Mouse (Mus musculus): ENCODE measurements around the gene Plekhs1.

DNA sequence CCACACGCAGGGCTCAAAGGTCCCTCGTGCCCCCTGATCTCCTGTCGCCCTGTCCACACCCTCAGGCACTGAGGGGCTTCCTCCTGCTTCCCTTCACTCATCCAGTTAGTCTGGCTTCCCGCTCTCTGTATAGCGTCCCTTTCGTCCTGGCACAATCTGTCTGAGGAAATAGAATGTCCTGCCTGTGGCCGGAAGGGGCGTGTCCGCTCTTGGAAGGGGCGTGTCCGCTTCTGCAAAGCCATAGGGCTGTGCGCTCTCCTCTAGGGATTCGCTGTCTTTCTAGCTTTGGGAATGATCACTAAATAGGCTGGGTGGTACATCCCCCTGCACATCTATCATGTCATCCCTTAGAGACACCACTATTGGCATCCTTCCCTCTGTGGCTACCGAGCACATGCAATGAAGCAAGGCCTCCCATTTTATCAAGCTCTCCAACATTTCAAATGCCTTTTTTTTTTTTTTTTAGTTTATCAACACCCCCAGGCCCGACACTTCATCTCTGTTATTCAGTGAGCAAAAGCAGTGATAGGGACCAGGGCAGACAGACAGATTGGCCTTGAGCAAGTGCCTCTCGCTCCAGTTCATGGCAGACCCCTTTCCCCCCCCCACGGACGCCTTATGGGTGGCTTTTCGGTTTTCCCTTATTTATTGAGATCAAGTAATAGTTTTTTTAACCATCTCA is 13.6 kb downstream of the Plekhs1 start:
- TF ChIP-seq CTCF (IDR thresholded peaks at IDR 0.05; ENCODE audit: extremely low read depth, insufficient read depth, insufficient read length, insufficient replicate concordance): no peak
- no peak for TF ChIP-seq POLR2A (IDR thresholded peaks at IDR 0.05; ENCODE audit: low read depth, low read length)
